Mouse (Mus musculus) embryonic facial prominence, embryonic 15.5 days (tissue): ENCODE measurements around the gene Cxcr4. TPM values are rescaled to one million over a fixed set of nuclear protein-coding genes. Genes with fewer than 3 reads are reported as not detected.

Source experiments
- ATAC-seq: fragments of 200-750 bp; cut with Nextera tagmentation; 2 replicates; pipeline ENCODE4 v1.8.0; 2017; ENCODE audit warnings: low read depth, moderate TSS enrichment; ENCODE audit not compliant: insufficient number of reproducible peaks, low FRiP score, low TSS enrichment
- H3K27ac ChIP-seq: fragments of 300-500 bp; sonication (generic); replicated peaks from 2 replicates; pipeline ENCODE4 v1.5.1; 2015; ENCODE audit warnings: mild to moderate bottlenecking, inconsistent platforms
- H3K27me3 ChIP-seq: fragments of 300-500 bp; sonication (generic); 2 replicates; pipeline ENCODE4 v1.6.1; 2015; ENCODE audit warnings: inconsistent platforms
- H3K36me3 ChIP-seq: fragments of 300-500 bp; sonication (generic); 2 replicates; pipeline ENCODE4 v1.6.1; 2015; ENCODE audit warnings: mild to moderate bottlenecking, inconsistent platforms
- H3K4me1 ChIP-seq: fragments of 300-500 bp; sonication (generic); 2 replicates; pipeline ENCODE4 v1.6.1; 2015; ENCODE audit warnings: inconsistent platforms
- H3K4me2 ChIP-seq: fragments of 300-500 bp; sonication (generic); replicated peaks from 2 replicates; pipeline ENCODE4 v1.6.1; 2015; ENCODE audit warnings: mild to moderate bottlenecking, inconsistent platforms
- H3K4me3 ChIP-seq: fragments of 300-500 bp; sonication (generic); replicated peaks from 2 replicates; pipeline ENCODE4 v1.5.1; 2015; ENCODE audit warnings: mild to moderate bottlenecking, inconsistent platforms
- H3K9ac ChIP-seq: fragments of 300-500 bp; sonication (generic); 2 replicates; pipeline ENCODE4 v1.6.1; 2015; ENCODE audit warnings: inconsistent platforms
- H3K9me3 ChIP-seq: fragments of 300-500 bp; sonication (generic); replicated peaks from 2 replicates; pipeline ENCODE4 v1.6.1; 2016; ENCODE audit warnings: inconsistent platforms
- WGBS: fragments of 180-500 bp; shearing (Covaris S2); methylation state at CpG from one replicate; pipeline ENCODE4 v1.1.7; 2015; 5-methylcytosine and 5-hydroxymethylcytosine counted together
- polyA plus RNA-seq: library from polyadenylated mRNA; unstranded; fragments of >200 nt; fragmentation: Nextera tagmentation; extraction: Ambion mirVana; gene quantifications from 2 replicates; pipeline ENCODE4 v1.2.1, GENCODE M21; 2015

Cxcr4 gene
- polyA plus RNA-seq, 1 experiment from 2014 or later: 5.8 TPM

DNA sequence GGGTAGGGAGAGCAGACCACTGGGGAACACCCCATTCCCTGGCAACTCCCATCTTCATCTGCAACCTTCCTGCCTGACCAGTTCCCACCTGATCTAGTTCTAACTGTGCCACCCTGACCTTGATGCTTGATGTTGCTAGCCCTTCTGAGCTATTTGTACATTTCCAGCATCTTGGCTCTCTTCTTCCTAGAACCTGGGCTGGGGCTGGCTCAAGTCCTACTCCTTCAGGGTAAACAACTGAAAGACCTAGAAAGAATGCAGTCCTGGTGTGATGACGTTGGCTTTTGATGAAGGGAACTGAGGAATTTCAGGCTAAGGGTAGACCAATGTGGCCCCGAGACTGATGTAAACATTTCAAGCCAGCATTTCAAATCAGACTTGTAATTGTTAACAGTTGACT is 24.5 kb upstream of the Cxcr4 start:
- Histone ChIP-seq H3K27me3 (no peaks in the 10 kb centered on the region), H3K4me2 (no peak overlapping the region), H3K36me3 (no peaks in the 10 kb centered on the region), H3K4me1 (peaks cover 13% of the 10 kb centered on the region), H3K27ac (no peak overlapping the region), H3K4me3 (no peak overlapping the region), H3K9ac (no peak overlapping the region), H3K9me3 (no peaks in the 10 kb centered on the region)
- WGBS: 29% methylated on average over 2 of the region's 2 CpGs
- ATAC-seq: no peak

DNA sequence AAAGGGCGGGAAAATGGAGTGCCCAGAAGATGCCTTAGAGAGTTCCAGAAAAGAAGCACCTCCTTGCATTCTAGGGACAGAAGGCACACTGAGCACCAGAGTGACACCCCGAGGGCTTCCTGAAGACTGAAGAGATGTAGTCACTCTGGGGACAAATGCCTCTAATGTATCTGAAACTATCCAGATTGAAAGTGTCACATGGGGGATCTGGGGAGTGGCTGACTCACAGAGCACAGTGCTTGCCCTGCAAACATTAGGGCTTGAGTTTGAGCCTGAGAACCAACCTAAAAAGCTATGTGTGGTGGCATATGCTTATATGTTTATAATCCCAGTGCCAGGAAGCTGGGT is 23.3 kb upstream of the Cxcr4 start:
- Histone ChIP-seq H3K27me3 (no peaks in the 10 kb centered on the region), H3K4me3 (no peak overlapping the region), H3K4me2 (no peak overlapping the region), H3K36me3 (no peaks in the 10 kb centered on the region), H3K4me1 (peaks cover 10% of the 10 kb centered on the region), H3K9ac (no peak overlapping the region), H3K27ac (no peak overlapping the region), H3K9me3 (no peaks in the 10 kb centered on the region)
- ATAC-seq: no peak
- WGBS: 56% methylated on average over 2 of the region's 2 CpGs

DNA sequence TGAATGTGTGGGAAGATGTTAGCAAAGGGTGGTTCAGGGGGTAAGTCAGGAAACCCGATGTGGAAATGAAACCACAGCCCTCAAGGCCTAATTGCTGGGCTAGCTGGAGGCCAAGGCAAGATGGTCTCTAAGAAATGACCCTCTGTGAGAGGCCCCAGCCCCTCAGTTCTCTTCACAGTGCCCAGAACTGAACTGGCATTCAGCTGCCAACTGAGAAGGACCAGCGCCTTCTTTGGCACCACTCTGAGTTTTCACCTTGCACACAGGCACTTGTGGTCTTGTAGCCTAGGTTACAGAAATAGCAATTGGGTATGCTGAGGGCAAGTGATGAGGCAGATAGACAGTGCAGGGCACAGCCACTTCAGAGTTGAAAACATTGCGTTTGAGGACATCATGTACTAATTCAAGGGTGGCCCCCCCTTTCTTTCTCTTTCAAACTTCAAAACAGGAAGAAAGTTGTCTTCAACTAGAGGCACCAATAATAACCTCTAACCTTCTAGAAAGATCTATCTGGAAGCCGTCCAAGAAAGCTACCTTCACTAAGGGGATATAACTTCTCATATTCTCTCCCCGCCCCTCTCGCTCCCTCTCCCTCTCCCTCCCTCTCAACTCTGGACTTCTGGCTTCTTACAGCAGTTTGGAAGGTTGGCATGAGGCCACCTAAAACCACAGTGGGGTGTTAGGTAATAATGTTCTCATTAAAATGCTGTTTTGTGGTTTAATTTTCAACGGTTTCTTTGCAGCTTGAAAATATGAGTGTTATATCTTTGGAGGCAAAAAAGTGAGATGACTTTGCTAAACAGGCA is 22.8 kb upstream of the Cxcr4 start:
- H3K27me3 ChIP-seq: no peaks in the 10 kb centered on the region
- WGBS: 43% methylated on average over 7 of the region's 7 CpGs

DNA sequence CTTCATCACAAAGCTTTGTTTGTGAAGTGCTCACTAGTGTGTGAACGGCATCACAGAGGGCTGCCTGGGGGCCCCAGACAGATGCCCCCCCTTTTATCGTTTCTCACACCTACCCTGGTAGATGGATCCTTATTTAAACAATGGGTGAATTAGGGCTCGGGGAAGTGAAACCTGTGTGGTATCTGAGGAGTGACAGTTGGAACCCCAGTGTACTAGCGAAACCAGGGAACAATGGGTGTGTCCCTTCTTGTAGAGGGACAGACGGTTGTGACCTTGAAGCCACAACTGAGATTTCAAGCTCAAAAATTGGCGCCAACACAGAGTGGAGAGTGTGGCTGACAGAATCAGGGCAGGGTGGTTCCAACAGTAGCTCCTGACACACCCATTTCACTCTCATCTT is 16.0 kb upstream of the Cxcr4 start:
- H3K4me2 ChIP-seq: no peak overlapping the region
- H3K27ac ChIP-seq: no peak overlapping the region
- H3K27me3 ChIP-seq: no peaks in the 10 kb centered on the region
- peaks cover under 1% of the 10 kb centered on the region; the same call in 1 of the 2 replicates for H3K4me1 ChIP-seq
- no peak for ATAC-seq
- 68% methylated on average over 6 of the region's 6 CpGs for WGBS
- no peaks in the 10 kb centered on the region for H3K36me3 ChIP-seq
- H3K4me3 ChIP-seq: no peak overlapping the region
- H3K9ac ChIP-seq: no peak overlapping the region
- H3K9me3 ChIP-seq: no peaks in the 10 kb centered on the region

More for the DNA sequence above, 22.8 kb upstream of the Cxcr4 start:
- Histone ChIP-seq H3K4me3 (no peak overlapping the region), H3K36me3 (no peaks in the 10 kb centered on the region), H3K4me1 (peaks cover 10% of the 10 kb centered on the region), H3K4me2 (no peak overlapping the region), H3K27ac (no peak overlapping the region), H3K9ac (no peak overlapping the region), H3K9me3 (no peaks in the 10 kb centered on the region)
- ATAC-seq: no peak

DNA sequence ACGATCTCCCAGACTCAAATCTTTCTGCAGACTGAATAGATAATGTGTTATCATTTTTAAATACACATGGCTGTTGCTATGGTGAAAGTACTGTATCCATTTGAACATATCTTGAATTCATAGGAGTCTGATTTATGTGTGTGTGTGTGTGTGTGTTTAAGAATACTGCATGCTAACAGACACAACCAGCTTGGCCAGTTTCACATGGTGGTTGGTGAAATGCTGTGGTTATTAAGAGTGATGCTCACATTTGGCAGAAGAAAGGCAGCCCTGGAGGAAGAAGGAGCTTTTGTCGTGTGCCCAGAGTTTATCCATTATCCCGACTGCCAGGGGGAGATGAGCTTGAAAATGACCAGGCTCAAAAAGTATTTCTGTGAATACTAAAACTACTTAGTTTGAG is 15.3 kb upstream of the Cxcr4 start:
- H3K4me2 ChIP-seq: no peak overlapping the region
- H3K36me3 ChIP-seq: no peaks in the 10 kb centered on the region
- H3K27me3 ChIP-seq: no peaks in the 10 kb centered on the region
- no peak overlapping the region for H3K27ac ChIP-seq
- H3K4me3 ChIP-seq: no peak overlapping the region
- WGBS: 56% methylated on average over 3 of the region's 3 CpGs
- no peak for ATAC-seq
- H3K9me3 ChIP-seq: no peaks in the 10 kb centered on the region
- no peak overlapping the region for H3K9ac ChIP-seq
- H3K4me1 ChIP-seq: no peaks in the 10 kb centered on the region

DNA sequence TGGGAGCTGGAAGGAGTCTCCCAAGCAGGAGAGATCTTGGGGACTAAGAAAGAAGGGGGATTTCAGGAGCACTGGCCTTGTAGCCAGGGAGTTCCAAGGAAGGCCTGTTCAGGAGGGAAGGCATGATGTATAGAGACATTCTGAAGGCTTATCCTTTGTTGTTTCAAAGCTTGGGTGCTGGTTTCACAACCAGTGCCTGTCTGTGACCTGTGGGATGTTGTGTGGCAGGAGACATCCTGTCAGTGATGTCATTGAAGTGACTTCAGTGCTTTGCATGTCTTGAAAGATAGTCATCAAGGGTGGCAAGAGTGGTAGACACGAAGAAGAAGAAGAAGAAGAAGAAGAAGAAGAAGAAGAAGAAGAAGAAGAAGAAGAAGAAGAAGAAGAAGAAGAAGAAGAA is 13.7 kb upstream of the Cxcr4 start:
- H3K27me3 ChIP-seq: no peaks in the 10 kb centered on the region
- H3K36me3 ChIP-seq: no peaks in the 10 kb centered on the region
- no peaks in the 10 kb centered on the region for H3K4me1 ChIP-seq
- no peak for ATAC-seq
- no peak overlapping the region for H3K4me3 ChIP-seq
- 56% methylated on average over 1 of the region's 1 CpGs for WGBS
- no peaks in the 10 kb centered on the region for H3K9me3 ChIP-seq
- no peak overlapping the region for H3K27ac ChIP-seq
- H3K9ac ChIP-seq: no peak overlapping the region
- H3K4me2 ChIP-seq: no peak overlapping the region

DNA sequence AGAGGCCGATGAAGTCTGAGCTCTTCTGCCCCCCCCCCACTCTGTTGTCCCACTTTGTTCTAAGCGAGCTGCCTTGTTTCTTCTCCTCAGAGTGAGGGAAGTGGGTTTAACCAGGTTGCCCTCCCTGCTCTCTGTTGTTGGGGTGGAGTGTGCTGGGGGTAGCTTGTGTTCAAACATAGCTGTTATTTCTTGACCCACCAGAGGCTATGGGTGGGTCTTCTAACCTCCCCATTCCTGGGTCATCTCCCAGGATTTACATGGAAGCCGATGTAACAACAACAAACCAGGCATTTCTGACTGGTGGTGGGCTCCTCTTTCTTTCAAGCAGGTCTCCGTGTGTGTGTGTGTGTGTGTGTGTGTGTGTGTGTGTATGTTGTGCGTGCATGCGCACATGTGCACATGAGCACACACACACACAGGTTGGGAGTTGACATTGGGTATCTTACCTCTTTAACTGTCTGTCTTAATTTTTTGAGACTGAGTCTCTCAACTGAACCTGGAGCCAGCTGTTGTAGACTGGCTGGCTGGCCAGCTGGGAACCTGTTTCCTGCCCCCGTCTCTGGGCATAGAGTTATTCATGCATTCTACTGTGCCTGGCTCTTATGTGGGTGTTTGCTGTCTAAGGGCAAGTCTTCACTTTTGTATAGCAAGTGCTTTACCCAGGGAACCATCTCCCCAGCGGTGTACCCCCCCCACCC is 10.7 kb upstream of the Cxcr4 start:
- H3K4me1 ChIP-seq: no peaks in the 10 kb centered on the region
- no peak overlapping the region for H3K4me2 ChIP-seq
- WGBS: 86% methylated on average over 8 of the region's 8 CpGs
- H3K36me3 ChIP-seq: no peaks in the 10 kb centered on the region
- H3K27me3 ChIP-seq: no peaks in the 10 kb centered on the region
- no peak overlapping the region for H3K9ac ChIP-seq
- no peak for ATAC-seq
- H3K4me3 ChIP-seq: no peak overlapping the region
- H3K27ac ChIP-seq: no peak overlapping the region
- H3K9me3 ChIP-seq: no peaks in the 10 kb centered on the region

DNA sequence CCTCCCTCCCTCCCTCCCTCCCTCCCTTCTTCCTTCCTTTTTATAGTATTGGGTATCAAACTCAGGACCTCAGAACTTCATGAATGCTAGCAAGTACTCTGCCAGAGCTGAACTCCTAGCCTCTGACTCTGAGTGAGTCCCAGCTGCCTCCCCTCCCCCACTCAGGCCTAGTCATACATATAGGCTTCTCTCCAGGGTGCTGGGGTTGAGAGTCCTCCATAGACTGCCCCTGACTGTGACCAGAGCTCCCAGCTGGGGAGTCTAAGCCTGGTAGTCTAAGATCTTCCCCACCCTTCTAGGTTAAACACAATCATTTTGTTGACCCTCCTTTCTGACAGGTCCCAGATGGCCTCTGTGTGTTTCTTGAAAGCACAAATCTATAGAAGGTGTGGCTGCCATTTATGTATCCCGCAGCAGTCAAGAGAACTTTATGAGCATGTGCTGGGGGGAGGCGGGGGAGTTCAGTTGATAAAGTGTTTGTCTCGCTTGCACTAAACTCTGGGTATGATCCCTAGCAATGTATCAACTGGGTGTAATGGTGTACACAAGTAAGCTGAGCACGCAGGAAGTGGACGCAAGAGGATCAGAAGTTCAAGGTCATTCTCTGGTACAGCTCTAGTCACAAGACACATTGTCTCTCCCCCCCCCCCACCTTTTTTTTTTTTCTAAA is 10.1 kb upstream of the Cxcr4 start:
- H3K27ac ChIP-seq: no peak overlapping the region

DNA sequence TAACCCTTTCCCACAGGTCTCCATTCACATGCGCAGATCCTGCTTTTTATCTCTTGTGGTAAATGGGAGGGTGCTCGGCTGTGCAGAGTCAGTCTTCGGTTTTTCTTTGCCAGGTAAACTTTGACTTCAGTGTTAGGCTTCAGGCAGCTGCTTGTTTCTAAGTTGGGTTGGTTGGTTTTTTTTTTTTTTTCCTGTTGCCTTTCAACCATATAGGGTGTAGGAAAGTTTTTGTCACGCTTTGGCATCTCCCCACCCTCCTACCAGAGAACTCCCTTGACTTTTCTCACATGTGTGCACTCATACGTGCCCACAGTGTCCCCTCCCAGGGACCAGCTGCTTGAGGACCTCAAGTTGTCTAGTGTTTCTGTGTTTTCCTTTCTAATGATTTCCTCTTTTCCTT is 9.2 kb upstream of the Cxcr4 start:
- H3K27me3 ChIP-seq: no peaks in the 10 kb centered on the region
- no peak overlapping the region for H3K27ac ChIP-seq
- ATAC-seq: no peak
- no peaks in the 10 kb centered on the region for H3K9me3 ChIP-seq
- no peaks in the 10 kb centered on the region for H3K4me1 ChIP-seq
- 65% methylated on average over 5 of the region's 5 CpGs for WGBS
- H3K36me3 ChIP-seq: no peaks in the 10 kb centered on the region
- H3K9ac ChIP-seq: no peak overlapping the region
- no peak overlapping the region for H3K4me2 ChIP-seq
- no peak overlapping the region for H3K4me3 ChIP-seq

More for the DNA sequence above, 10.1 kb upstream of the Cxcr4 start:
- no peak overlapping the region for H3K4me2 ChIP-seq
- no peak overlapping the region for H3K4me3 ChIP-seq
- no peaks in the 10 kb centered on the region for H3K36me3 ChIP-seq
- H3K4me1 ChIP-seq: no peaks in the 10 kb centered on the region
- WGBS: 80% methylated on average over 5 of the region's 5 CpGs
- H3K27me3 ChIP-seq: no peaks in the 10 kb centered on the region
- no peaks in the 10 kb centered on the region for H3K9me3 ChIP-seq
- ATAC-seq: no peak
- H3K9ac ChIP-seq: no peak overlapping the region

DNA sequence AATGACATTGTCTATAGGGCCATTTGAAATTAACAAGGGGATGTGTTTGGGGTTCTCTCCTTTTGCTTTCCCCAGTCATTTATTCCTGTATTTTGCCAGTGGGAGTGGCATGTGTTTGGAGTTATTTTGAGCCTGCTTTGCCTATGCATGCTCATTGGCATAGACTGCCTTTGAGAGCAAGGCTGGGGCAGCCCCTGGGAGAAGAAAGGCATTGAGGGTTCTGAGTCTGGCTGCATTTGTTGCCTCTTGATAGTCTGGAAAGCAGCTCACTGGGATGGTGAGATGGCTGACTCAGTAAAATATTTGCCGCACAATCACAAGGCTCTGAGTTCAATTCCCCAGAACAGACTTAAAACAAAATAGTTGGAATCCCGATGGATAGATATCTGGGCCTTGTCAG is 8.5 kb upstream of the Cxcr4 start:
- Histone ChIP-seq H3K27ac (no peak overlapping the region), H3K4me1 (peaks cover 1% of the 10 kb centered on the region; the same call in 1 of the 2 replicates), H3K36me3 (no peaks in the 10 kb centered on the region), H3K27me3 (no peaks in the 10 kb centered on the region), H3K4me2 (no peak overlapping the region), H3K9ac (no peak overlapping the region), H3K4me3 (no peak overlapping the region), H3K9me3 (no peaks in the 10 kb centered on the region)
- no peak for ATAC-seq
- 92% methylated on average over 2 of the region's 2 CpGs for WGBS

DNA sequence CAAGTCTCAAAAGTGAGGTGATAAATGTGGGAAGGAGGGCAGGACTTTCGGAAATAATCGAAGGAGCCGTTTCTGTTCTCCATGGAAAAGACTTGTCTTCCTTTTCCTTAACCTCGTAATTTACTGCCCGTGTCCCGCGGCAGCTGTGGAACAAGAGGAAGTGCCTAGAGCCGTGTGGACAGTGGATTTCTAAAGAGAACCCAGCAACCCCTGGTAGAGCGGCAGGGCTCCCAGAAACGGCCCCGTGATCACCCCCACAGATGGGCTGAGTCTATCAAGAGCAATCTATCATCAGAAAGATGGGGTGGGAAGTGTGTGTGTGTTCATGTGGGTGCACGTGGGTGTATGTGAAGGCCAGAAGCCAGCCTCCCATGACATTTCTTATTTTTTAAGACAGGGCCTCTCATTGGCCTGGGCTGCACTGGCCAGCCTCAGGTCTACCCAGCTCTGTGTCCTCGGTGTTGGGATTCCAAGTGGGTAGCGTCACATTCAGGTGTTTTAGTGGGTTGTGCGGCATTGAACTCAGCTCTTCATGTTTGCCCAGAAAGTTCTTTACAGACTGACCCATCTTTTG is 5.2 kb upstream of the Cxcr4 start:
- Histone ChIP-seq H3K27me3 (no peaks in the 10 kb centered on the region), H3K27ac (no peak overlapping the region), H3K4me3 (no peak overlapping the region), H3K9me3 (no peaks in the 10 kb centered on the region), H3K4me1 (peaks cover 25% of the 10 kb centered on the region), H3K36me3 (no peaks in the 10 kb centered on the region), H3K4me2 (no peak overlapping the region), H3K9ac (no peak overlapping the region)
- 64% methylated on average over 15 of the region's 15 CpGs for WGBS
- ATAC-seq: no peak
